Mouse (Mus musculus) small intestine, adult 2 months (tissue): ENCODE measurements around the gene Apoe.

Experiments
- CTCF ChIP-seq: fragments of 200-500 bp; IDR thresholded peaks from 2 replicates; pipeline ENCODE4 v1.5.1; 2012; ENCODE audit warnings: low read depth, mild to moderate bottlenecking, control low read depth, inconsistent platforms, low read length, moderate library complexity, mixed read lengths; ENCODE audit not compliant: insufficient replicate concordance, insufficient read length; ENCODE audit errors: extremely low read depth
- POLR2A ChIP-seq: fragments of 200-500 bp; IDR thresholded peaks from 2 replicates; pipeline ENCODE4 v1.6.1; 2012; ENCODE audit warnings: low read depth, mild to moderate bottlenecking, control low read depth, inconsistent platforms, low read length, moderate library complexity

- TF ChIP-seq CTCF (no peak), POLR2A (no peak)
Observed at GRCm38 (mm10) chr7:19717346-19717745, 18.4 kb upstream of the Apoe start.
